Mouse (Mus musculus): ENCODE data around the gene Ciao1. TPM values are rescaled to one million over a fixed set of nuclear protein-coding genes. Genes with fewer than 3 reads are reported as not detected.

The Ciao1 gene
- polyA plus RNA-seq, 1 experiment from 2014 or later: 53.7 TPM

GRCm38 (mm10) chr2:127204932-127205331, 42.7 kb downstream of the Ciao1 start:
- no peak overlapping the region for H3K4me2 ChIP-seq
- 32% methylated on average over 3 of the region's 3 CpGs for WGBS
- H3K9me3 ChIP-seq (replicated peaks): no peaks in the 10 kb centered on the region
- H3K9ac ChIP-seq: no peak overlapping the region
- H3K27ac ChIP-seq (ENCODE audit: poor library complexity, severe bottlenecking): no peak overlapping the region
- H3K4me1 ChIP-seq (replicated peaks): peaks cover 9% of the 10 kb centered on the region
- no peaks in the 10 kb centered on the region for H3K27me3 ChIP-seq (replicated peaks)
- no peak overlapping the region for H3K4me3 ChIP-seq
- peaks cover 21% of the 10 kb centered on the region for H3K36me3 ChIP-seq
- no peak for ATAC-seq (ENCODE audit: insufficient number of reproducible peaks, low FRiP score)

Other genes with a start within 250 kb of the Ciao1 start
- 11.9 and 12.3 TPM in 2 replicates for gene Ap4e1, start 239.1 kb downstream of the Ciao1 start, polyA plus RNA-seq (2016; fragmentation: Nextera tagmentation; extraction: Ambion mirVana)
- gene Blvra, start 177.2 kb downstream of the Ciao1 start, polyA plus RNA-seq (2016; fragmentation: Nextera tagmentation; extraction: Ambion mirVana): 37.5 and 39.2 TPM in 2 replicates
- gene Ncaph, start 113.9 kb downstream of the Ciao1 start, polyA plus RNA-seq (2016; fragmentation: Nextera tagmentation; extraction: Ambion mirVana): 62.9 and 67.1 TPM in 2 replicates
- 11.1 and 12.5 TPM in 2 replicates for gene Itpripl1, start 104.4 kb downstream of the Ciao1 start, polyA plus RNA-seq (2016; fragmentation: Nextera tagmentation; extraction: Ambion mirVana)
- 1.8 and 2.3 TPM in 2 replicates for gene 1810024B03Rik, start 39.5 kb downstream of the Ciao1 start, polyA plus RNA-seq (2016; fragmentation: Nextera tagmentation; extraction: Ambion mirVana)
- 48.8 and 49.5 TPM in 2 replicates for gene Snrnp200, start 39.4 kb downstream of the Ciao1 start, polyA plus RNA-seq (2016; fragmentation: Nextera tagmentation; extraction: Ambion mirVana)
- 24.7 and 27.8 TPM in 2 replicates for gene Tmem127, start 92 bp upstream of the Ciao1 start, polyA plus RNA-seq (2016; fragmentation: Nextera tagmentation; extraction: Ambion mirVana)
- 135 and 136 TPM in 2 replicates for gene Stard7, start 22.4 kb upstream of the Ciao1 start, polyA plus RNA-seq (2016; fragmentation: Nextera tagmentation; extraction: Ambion mirVana)
- 23.8 and 26.3 TPM in 2 replicates for gene Dusp2, start 88.3 kb upstream of the Ciao1 start, polyA plus RNA-seq (2016; fragmentation: Nextera tagmentation; extraction: Ambion mirVana)
- gene Astl, start 90.8 kb upstream of the Ciao1 start, polyA plus RNA-seq (2016; fragmentation: Nextera tagmentation; extraction: Ambion mirVana): not detected in 2 replicates
- 7.1 and 7.6 TPM in 2 replicates for gene Adra2b, start 115.4 kb upstream of the Ciao1 start, polyA plus RNA-seq (2016; fragmentation: Nextera tagmentation; extraction: Ambion mirVana)
- gene Gpat2, start 177.4 kb upstream of the Ciao1 start, polyA plus RNA-seq (2016; fragmentation: Nextera tagmentation; extraction: Ambion mirVana): 0.44 and 0.45 TPM in 2 replicates
- 26.2 and 29.0 TPM in 2 replicates for gene Fahd2a, start 196.7 kb upstream of the Ciao1 start, polyA plus RNA-seq (2016; fragmentation: Nextera tagmentation; extraction: Ambion mirVana)